Mouse (Mus musculus): ENCODE data around the gene Ctla2a.
"Not testable (repeated sequence)": the region's sequence is repeated elsewhere in the genome, so short reads cannot be mapped to it uniquely, and the experiment has no call there.

The Ctla2a gene

DNA sequence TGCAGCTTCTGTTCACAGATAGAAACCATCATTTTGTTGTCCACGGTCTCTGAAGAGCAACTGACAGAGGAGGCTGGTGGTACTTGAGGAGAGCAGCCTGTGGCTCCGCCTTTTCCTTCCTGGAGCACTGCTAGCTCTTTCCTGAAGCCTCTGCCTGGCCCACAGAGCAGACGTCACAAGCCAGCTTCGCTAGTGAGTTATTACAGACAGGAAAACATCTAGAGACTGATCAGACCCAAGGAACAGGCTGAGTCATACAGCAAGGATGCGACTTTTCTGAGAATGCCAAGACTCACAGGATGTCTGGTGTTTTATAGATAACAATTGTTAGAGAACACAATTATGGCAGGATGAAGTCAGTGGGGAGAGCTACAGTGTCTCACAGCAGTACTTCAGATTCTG lies at the start of gene Ctla2a, which contains the start of gene Gm49391:
TSS of gene Ctla2a (minus strand) at position 126 of the 402 bp plus-strand sequence.
TSS of gene Gm49391 (minus strand) at position 72 of the 402 bp plus-strand sequence.
- DNase-seq (ENCODE audit: extremely low read depth, low read depth): peak; percentile 98

DNA sequence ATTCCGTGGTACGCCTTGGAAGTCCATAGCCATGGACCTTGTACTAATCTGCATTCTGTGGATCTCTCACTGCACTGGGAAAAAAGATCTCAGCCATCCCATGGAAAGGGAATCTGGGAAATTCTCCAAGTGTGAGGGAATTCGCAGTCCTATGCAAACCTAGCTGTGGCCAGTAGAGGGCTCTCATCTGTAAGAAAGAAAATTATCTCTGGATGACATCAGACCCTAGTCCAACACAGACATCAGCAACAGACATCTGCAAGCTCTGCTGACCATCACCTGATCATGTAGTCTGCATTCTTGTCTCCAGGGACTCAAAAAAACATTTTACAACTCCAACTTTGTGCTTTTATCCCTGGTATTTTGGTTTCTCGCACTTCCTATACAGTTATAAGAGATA lies 35.9 kb upstream of the Ctla2a start:
- not testable (repeated sequence) for DNase-seq (ENCODE audit: extremely low read depth, low read depth)

DNA sequence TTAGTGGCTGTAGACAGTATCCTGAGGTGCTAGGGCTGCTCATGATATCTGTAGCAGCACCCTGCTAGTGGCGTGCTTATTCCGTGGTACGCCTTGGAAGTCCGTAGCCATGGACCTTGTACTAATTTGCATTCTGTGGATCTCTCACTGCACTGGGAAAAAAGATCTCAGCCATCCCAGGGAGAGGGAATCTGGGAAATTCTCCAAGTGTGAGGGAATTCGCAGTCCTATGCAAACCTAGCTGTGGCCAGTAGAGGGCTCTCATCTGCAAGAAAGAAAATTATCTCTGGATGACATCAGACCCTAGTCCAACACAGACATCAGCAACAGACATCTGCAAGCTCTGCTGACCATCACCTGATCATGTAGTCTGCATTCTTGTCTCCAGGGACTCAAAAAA lies 27.6 kb upstream of the Ctla2a start:
- not testable (repeated sequence) for DNase-seq (ENCODE audit: extremely low read depth, low read depth)

DNA sequence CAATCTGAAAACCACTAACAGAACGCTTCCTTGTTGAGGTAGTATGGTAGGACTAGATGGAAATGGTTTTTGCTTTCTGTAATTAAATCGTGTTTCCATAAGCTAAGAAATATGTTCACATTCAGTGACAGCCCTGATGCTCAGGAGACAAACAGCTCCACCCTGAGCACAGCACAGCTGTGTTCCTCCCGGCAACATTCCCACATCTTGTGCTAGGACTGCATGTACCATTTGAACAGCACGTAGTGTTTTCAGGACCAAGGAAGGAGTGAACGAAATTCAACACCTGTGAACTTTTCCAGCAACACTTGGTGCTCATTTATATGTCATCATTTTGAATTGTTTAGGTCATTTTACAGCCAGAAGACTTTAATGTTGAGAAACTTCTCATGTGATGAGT lies 25.3 kb upstream of the Ctla2a start:
- no peak for DNase-seq (ENCODE audit: extremely low read depth, low read depth)

DNA sequence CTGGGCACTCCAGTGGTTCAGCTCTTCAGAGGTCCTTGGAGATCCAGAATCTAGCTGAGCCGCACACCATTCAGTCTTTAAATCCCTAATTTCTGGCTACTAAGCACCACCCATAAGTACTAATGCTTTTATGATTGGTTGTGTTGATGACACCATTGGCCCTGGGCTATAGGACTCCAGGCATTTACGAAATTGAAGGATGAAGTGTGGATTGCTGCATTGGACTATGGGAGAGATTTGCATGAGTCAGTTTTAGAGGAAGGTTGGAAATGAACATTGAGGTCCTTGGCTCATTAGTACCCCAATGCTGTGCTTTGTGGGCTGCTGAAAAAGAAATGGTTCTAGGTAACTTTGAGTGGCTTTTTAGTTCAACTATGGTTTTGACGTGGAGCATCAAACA lies 5.5 kb upstream of the Ctla2a start, which contains the start of gene Tpbpa:
TSS of gene Tpbpa (minus strand) at position 101 of the 400 bp plus-strand sequence.
- DNase-seq (ENCODE audit: extremely low read depth, low read depth): not testable (repeated sequence)

DNA sequence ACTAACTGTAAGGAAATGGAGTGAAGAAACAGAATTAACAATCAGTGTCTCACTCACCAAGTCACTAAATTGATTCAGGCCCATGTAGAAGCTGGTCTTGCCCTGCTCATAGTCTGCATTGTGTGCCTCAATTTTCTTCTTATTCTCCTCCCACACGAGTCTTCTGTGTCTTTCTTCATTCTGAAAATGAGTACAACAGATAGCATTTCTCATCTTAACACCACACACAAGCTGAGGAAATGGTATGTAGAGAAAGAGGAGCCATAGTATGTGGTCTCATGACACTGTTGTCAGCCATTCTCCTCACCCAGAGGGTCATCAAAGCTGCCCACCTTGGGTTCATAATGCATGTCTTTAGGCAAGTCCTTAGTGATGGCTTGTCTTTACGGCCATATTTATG lies 935 bp downstream of the Ctla2a start, which contains the start of gene Gm49393:
TSS of gene Gm49393 (minus strand) at position 101 of the 400 bp plus-strand sequence.
- not testable (repeated sequence) for DNase-seq (ENCODE audit: extremely low read depth, low read depth)

DNA sequence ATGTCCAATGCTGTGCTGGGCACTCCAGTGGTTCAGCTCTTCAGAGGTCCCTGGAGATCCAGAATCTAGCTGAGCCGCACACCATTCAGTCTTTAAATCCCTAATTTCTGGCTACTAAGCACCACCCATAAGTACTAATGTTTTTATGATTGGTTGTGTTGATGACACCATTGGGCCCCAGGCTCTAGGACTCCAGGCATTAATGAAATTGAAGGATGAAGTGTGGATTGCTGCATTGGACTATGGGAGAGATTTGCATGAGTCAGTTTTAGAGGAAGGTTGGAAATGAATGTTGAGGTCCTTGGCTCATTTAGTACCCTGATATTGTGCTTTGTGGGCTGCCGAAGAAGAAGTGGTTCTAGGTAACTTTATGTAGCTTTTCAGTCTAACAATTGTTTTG lies 31.6 kb downstream of the Ctla2a start, which contains the start of gene Tpbpb:
TSS of gene Tpbpb (minus strand) at position 101 of the 400 bp plus-strand sequence.
- not testable (repeated sequence) for DNase-seq (ENCODE audit: extremely low read depth, low read depth)

DNA sequence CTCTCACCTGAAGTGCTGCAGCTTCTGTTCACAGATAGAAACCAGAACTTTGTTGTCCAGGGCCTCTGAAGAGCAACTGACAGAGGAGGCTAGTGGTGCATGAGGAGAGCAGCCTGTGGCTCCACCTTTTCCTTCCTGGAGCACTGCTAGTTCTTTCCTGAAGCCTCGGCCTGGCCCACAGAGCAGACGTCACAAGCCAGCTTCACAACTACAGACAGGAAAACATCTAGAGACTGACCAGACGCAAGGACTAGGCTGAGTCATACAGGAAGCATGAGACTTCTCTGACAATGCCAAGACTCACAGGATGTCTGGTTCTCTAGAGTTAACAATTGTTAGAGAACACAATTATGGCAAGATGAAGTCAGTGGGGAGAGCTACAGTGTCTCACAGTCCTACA lies 39.1 kb downstream of the Ctla2a start, which contains the start of gene Ctla2b:
TSS of gene Ctla2b (minus strand) at position 120 of the 400 bp plus-strand sequence.
- no peak for DNase-seq (ENCODE audit: extremely low read depth, low read depth)

DNA sequence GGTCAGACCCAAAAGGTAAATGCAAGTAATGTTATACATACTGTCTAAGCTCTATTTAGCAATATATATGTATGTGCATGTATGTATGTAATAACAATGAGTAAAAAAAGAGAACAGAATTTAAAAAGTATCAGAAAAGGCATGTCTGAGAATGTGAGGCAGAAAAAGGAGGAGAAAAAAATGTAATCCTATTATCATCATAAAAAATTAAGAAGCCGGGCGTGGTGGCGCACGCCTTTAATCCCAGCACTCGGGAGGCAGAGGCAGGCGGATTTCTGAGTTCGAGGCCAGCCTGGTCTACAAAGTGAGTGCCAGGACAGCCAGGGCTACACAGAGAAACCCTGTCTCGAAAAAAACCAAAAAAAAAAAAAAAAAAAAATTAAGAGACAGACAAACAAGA lies 39.6 kb downstream of the Ctla2a start, which contains the start of gene Gm49392:
TSS of gene Gm49392 (minus strand) at position 101 of the 400 bp plus-strand sequence.
- DNase-seq (ENCODE audit: extremely low read depth, low read depth): not testable (repeated sequence)

DNA sequence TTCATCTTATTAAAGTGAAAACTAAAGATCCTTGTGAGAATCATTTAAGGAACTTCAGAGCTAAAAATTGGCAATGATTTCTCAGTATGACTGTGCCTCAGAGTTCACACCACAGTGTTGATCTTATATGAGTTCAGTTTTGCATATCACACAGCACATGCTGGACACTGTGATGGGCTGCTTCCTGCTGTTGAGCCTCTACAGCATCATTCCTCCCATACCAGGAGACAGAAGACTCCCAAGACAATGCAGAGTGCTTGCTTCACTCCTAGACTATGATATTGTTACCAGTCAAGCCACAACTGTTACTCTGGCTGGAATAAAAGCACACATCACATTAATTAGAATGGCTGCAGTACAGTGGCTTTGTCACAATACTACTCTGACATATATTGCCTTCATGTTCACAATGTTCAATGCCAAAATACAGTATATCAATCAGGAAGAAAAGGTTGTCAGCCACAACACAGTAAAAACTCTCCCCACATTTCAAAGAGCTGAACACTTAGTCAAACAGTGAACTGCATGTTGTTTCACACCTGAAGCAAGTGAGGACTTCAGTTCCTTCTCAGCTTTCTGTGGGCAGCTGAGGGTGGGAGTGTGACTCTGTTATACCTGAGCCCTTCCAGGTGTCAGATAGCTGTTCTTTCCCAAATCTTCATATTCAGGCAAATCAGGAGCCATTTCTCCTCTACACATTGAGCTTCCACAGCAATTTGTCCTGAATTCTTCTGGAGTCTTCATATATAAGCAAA lies 40.8 kb downstream of the Ctla2a start:
- no peak for DNase-seq (ENCODE audit: extremely low read depth, low read depth)

DNA sequence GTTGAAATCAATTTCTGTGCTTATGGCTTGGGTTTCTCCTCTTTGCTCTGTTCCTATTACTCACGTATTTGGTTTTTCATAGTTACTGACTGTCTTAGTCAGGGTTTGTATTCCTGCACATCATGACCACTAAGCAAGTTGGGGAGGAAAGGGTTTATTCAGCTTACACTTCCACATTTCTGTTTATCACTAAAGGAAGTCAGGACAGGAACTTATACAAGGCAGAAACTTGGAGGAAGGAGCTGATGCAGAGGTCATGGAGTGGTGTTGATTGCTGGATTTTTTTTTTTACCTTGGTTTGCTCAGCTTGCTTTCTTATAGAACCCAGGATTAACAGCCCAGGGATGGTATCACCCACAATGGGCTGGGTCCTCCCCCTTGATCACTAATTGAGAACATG lies 44.1 kb downstream of the Ctla2a start:
- no peak for DNase-seq (ENCODE audit: extremely low read depth, low read depth)
